Mouse (Mus musculus): ENCODE results near the gene Snx9.
A peak's percentile ranks its signal among the peaks of the same experiment; 100 is the strongest.

The Snx9 gene

DNA sequence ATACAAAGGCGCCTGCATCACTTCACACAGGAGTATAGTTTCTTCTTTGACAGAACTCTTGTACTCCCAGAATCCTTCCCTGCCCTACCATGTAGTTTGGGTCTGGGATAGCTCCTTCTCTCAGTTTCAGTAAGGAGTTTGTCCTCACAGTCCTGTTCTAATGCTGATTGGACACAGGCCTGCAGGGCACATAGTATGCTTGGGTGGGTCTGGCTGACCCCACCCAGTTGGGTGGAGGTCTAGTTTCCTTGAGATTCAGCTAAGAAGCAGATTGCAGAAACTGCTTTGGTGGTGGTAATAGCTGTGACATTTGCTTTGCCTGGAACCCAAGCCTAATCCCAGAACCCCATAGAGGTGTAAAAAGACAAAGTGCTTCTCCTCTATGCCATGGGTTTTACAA, 33.4 kb downstream of the Snx9 start:
- TF ChIP-seq GATA4 (IDR thresholded peaks at IDR 0.05; ENCODE audit: insufficient replicate concordance, low read length) = no peak

DNA sequence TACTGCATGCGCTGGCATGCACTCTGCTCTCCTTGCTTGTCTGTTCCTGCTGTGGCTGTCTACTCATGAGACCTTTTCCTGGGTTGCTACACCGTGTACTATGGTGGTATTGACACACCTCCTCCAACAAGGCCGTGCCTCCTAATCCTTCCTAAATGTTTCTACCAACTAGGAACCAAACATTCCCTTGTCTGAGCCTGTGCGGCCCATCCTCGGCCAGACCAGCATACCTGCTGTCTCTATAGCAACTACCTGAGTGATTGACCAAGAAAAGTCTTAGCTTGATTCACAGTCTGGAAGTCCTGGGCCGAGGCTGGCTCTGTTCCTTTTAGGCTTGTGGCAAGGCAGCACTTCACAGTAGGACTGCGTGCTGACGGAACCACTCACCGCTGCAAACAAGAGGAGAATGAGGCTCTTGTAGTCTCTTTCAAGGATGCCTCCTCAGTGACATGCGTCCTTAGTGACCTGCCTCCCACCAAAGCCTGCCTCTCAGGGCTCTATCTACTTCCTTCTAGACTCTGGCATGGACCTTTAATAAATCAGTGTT, 36.6 kb downstream of the Snx9 start:
- TF ChIP-seq GATA4 (IDR thresholded peaks at IDR 0.05; ENCODE audit: insufficient replicate concordance, low read length) = no peak

DNA sequence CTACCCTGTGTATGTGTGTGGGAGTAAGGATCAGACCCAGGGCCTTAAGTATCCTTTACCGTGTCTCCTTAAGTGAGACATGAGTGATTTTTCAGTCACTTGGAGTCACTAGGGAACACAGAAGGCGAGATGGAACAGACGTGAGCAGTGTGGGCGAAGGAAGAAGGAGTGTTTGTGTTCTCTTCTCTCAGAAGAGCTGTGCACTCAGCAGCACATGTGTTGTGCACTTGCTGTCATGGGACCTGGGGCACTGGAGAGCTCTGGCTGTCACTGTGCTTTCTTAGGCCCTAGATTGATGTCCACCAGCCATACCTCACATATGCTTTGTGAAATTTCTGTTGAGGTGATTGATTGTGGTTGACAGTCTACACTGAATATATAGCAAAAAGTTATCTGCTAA, 37.7 kb downstream of the Snx9 start:
- no peak for TF ChIP-seq GATA4 (IDR thresholded peaks at IDR 0.05; ENCODE audit: insufficient replicate concordance, low read length)

DNA sequence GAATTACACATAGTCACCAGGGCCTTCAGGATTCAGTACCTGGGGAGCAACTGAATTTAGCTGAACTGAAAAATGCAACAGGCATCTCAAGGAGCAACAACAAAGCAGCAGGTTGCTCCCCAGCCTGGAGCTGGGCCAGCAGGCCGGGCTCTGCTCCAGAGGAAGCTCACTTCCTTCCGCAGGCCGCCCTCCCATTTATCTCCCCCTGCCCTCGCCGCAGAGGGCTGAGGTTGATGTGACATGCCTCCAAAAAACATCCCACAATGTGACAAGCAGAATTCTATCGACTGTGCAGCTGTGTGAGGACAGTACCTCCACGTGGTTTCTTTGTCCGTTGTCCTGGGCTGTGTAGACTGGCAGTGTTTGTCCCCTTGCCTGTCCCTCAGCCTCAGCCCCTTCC, 44.3 kb downstream of the Snx9 start:
- TF ChIP-seq GATA4 (IDR thresholded peaks at IDR 0.05; ENCODE audit: insufficient replicate concordance, low read length) = peak; percentile 76; the same call in 1 of the 2 replicates

DNA sequence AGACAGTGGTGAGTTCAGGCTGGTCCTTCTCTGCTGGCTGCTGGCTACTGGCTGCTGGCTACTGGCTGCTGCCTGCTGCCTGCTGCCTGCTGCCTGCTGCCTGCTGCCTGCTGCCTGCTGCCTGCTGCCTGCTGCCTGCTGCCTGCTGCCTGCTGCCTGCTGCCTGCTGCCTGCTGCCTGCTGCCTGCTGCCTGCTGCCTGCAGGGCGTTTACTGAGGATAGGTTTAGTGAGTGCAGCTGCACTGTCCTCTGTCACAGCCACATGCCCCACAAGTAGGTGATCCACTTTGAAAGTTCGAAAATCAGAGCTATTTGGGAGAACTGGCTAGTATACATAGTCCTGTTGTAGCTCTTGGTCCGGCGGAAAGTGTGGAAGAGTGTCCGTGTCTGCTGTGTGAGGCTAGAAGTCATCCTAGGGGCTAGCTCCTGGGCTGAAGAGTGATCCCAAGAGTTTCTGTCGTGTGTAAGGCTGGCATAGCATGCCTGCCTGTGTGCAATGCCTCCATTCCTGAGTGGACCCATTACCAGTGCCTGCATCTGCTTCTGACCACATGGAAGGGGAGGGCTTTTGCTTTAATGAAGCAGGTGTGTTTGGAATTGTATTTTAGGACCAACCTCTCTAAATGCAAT, 45.2 kb downstream of the Snx9 start:
- TF ChIP-seq GATA4 (IDR thresholded peaks at IDR 0.05; ENCODE audit: insufficient replicate concordance, low read length) = no peak

DNA sequence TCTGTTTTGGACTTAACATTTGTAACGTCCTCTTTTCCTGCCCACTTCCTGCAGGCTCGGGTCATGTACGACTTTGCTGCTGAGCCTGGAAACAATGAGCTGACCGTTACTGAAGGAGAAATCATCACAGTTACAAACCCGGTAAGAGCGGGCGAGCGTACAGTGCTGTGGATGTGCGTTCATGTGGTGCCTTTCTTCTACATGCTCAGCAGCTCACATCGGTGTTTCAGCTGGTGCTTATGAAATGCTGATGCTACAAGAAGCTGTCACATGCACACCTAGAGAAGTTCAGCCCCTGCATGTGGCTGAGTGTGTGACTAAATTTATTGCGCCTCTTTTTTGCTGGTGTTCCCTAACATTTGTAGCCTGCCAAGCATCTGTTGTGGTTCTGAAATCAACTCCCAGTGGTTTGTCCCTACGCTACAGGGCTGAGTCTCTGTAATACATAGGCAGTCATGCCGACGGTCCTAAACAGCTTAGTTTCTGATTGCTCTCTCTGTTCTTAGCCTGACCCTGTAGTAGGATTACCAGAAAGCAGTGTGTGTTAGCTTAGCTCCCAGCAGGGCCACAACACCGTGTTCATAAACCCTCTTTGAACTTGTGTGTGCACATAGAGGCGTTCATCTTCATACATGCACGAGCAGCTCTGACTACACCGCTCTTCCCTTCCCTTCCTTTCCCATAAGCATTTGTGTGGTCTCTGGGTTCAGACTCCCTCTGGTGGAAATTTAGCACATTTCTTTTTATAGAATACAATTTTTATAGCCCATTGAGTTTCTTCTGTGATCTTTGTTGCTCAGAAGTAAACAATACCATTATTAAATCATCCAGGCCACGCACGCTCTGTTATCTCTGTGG, 46.0 kb downstream of the Snx9 start:
- no peak for TF ChIP-seq GATA4 (IDR thresholded peaks at IDR 0.05; ENCODE audit: insufficient replicate concordance, low read length)

DNA sequence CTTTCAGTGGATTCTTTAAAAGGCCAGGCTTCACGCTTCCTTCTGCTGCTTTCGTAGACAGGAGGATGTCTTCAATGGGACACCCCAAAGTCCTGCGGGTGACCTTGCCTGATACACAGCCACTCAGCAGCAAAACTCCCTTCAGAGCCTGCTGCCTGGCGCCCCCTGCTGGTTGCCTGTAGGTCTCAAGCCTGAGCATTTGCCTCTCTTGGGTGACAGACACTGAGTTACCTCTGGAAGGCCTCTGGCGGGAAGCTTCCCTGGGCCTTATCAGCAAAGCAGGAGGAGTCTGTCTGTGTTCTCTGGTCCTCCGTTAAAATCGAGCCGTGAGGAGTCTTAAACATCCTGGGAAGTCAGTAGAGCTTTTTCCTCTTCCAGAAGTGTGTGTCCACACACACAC, 49.3 kb downstream of the Snx9 start:
- TF ChIP-seq GATA4 (IDR thresholded peaks at IDR 0.05; ENCODE audit: insufficient replicate concordance, low read length) = peak; percentile 28; the same call in 1 of the 2 replicates

DNA sequence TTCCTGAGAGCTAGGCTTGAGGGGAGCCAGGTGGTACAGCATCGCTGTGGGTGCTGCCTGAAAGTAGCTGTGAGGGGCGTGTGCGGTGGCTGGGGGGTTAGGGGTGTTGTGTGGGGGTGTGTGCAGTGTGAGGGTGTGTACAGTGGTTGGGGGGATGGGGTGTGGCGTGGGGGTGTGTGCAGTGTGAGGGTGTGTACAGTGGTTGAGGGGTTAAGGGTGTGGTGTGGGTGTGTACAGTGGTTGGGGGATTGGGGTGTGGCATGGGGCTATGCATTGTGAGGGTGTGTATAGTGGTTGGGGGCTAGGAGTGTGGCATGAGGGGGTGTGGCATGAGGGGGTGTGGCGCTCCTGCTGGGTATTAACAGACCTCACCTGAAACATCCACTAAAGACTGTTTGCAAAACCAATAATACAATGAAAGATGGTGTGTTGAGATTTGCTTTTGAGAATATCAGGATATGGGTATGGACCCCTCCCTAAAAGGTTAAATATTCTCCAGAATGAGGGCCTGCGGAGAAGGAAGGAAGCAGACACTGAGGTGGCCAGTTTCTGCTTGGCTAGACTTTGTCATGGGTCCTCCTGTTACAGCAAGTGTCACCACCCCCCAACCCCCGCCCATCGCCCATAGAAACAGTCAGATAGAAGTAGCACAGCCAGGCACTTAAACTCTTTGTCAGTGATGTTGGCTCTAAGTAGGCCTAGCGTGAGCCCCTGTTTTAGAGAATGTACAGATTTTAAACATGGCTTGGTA, 51.0 kb downstream of the Snx9 start:
- no peak for TF ChIP-seq GATA4 (IDR thresholded peaks at IDR 0.05; ENCODE audit: insufficient replicate concordance, low read length)

DNA sequence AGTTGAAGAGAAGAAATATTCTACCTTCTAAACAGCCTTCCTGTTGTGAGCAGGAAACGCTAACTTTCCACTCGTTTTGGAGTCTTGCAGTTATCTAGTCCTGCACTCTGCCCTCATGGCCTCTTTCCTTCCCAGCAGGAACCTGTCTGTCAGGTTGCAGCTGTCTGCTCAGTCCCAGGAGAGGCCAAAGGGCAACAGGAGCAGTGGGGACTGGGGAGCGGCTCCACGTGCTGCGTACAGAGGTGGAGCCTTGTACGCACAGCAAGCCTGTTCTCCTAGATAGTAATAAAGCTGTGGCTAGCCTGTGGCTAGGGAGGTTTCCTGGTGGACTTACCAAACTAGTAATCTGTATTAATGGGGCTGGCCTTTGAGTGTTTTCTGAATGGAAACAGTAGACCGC, 52.0 kb downstream of the Snx9 start:
- peak; percentile 84; the same call in 1 of the 2 replicates for TF ChIP-seq GATA4 (IDR thresholded peaks at IDR 0.05; ENCODE audit: insufficient replicate concordance, low read length)

DNA sequence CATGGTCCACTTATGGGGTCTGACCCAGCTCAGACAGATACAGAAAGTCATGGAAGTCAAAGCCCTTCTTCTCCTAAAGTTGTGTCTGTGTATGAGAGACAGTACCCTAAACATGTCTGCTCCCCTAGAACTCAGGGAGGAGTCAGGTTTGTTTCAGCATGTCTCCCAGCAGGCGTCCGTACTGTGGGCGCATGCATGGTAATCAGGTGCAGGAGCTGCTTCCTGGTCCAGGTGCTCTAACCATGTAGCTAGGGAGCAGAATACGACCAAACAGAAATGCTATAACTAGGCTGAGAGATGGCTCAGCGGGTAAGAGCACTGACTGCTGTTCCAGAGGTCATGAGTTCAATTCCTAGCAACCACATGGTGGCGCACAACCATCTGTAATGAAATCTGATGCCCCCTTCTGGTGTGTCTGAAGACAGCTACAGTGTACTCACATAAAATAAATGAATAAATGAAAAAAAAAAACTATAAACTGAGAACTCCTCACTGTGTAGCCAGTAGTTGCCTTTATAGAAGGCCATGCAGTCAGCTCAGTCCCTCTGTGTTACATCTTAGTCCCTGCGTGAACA, 52.5 kb downstream of the Snx9 start:
- TF ChIP-seq GATA4 (IDR thresholded peaks at IDR 0.05; ENCODE audit: insufficient replicate concordance, low read length) = no peak

DNA sequence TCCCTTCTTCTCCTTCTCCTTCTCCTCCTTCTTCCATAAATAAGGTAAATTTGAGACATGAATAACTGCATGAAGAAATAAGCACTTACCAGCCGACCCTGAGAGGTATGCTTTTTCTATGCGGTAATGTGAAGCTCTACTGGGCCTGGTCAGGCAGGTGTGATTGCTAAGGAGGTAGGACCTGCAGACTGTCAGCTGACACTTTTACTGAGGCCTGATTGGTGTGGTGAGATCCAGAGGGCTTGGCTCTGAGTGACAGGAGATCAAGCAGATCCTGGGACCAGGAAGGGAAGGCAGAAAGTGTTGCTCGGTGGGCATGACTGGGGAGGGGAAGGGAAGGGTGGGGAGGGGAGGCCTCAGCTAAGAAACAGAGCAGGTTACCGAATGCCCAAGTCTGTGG, 54.9 kb downstream of the Snx9 start:
- no peak for TF ChIP-seq GATA4 (IDR thresholded peaks at IDR 0.05; ENCODE audit: insufficient replicate concordance, low read length)

DNA sequence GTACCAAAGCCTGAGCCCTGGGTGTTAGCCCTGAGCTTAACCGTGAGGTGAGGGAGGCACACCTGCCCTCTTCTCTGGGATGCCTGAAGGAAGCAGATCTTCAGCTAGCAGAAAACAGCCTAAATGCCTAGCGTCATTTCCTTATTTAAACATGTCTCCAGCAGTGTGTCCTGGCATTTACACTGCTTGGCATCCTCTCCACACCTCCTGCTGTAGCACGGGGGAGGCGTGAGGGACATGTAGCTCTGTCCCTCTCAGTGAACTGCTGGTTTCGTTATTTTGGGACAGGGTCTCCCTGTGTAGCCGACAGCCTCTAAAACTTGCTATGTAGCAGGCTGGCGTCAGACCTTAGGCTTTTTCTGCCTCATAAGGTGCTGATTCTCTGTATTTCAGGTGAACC, 55.5 kb downstream of the Snx9 start:
- no peak for TF ChIP-seq GATA4 (IDR thresholded peaks at IDR 0.05; ENCODE audit: insufficient replicate concordance, low read length)

DNA sequence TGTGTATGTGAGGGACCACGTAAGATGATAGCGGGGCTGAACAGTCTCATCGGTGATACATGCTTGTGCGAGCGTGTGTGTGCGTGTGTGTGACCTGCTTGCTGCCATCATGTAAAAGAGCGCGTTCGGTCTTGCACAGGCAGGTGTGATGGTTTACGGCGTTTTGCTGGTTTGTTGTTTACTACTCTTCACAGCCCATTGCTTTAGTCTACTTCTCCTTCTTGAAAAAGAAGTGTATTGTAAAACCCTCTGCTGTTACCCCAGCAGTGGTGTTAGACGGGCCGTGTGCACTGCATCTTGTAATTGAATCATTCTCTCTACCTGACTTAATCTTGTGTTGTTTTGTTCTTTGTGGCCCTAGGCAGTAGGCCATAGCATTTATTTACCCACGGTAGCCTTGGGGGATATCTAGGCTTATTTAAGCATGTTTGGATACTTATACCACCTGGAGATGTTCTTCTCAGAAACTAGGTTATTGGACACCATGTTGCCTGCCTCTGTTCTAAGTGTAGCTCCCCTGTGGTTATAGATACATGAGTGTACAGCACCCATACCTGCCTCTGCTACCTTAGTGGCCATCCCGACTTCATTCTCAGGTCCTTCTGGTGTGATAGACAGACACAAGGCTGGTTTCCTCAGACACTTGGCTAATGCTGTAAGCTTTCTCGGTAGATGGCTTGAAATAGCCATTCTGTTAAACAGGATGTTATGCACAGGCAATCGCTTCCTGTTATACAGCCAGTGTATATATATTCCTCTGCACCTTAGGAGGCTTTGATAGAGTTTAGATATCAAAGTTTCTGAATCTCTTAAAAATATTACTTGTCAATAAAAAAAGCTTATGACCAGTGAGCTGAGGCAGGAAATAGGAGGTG, 56.4 kb downstream of the Snx9 start:
- TF ChIP-seq GATA4 (IDR thresholded peaks at IDR 0.05; ENCODE audit: insufficient replicate concordance, low read length) = no peak

DNA sequence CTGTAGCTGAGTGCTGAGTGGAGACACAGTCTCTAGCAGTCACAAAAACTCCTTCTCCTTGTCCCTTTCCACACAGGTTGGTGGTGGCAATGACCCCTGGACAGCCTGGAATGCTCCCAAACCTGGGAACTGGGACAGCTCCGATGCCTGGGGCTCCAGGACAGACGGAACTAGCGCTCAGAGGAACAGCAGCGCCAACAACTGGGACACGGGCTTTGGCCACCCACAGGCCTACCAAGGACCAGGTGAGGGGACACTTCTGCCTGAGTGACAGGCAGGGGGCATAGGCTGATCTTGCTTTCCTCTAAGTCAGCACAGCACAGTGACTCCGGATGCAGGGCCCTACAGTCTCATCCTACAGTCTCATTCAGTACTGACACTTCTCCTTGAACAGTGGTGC, 58.1 kb downstream of the Snx9 start:
- no peak for TF ChIP-seq GATA4 (IDR thresholded peaks at IDR 0.05; ENCODE audit: insufficient replicate concordance, low read length)
